Mouse (Mus musculus) A20 (cell line): ENCODE measurements around the gene Arfip1.
"Not testable (repeated sequence)": the region's sequence is repeated elsewhere in the genome, so short reads cannot be mapped to it uniquely, and the experiment has no call there.

Experiments used
- DNase-seq: peaks from one replicate; pipeline ENCODE4 v3.0.0-alpha.2; 2011; ENCODE audit warnings: low read depth, low spot score

The Arfip1 gene

DNA sequence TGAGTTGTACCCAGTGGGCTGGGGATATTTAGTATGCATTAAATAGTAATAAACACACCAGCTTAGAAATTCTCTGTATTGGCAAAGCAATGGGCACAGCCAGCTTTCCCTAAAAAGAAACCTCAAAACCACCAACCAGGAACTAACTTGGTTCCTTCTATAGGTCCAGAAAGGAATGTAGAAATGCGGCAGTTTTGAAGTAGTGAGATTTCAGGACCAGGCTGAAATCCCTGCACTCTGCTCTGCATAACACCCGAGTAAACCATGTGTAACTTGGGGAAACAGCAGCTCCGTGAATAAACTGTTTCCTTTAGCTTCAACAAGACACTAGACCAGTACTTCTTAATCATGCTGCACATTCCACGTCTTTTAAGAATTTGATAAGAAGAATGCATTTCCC is 1.7 kb downstream of the Arfip1 start:
- DNase-seq, result no peak

DNA sequence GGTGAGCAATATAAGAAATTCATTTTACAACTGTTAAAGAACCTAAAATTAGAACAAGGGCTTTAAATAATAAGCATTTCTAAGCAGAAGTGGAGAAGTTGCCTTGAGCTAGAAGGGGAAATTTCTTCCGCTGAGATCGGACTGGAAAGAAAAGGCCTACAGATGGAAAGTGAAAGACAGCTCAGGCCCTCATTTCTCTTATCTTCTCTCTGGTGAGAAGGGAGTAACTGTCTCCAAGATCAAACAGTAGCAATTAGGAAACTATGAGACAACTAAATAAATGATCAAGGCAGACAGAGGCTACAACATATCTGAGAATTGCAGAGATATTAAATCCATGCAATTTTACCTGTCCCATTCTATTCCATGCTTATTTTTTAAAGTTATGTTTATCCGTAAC is 11.9 kb downstream of the Arfip1 start:
- DNase-seq, result peak; percentile 68

DNA sequence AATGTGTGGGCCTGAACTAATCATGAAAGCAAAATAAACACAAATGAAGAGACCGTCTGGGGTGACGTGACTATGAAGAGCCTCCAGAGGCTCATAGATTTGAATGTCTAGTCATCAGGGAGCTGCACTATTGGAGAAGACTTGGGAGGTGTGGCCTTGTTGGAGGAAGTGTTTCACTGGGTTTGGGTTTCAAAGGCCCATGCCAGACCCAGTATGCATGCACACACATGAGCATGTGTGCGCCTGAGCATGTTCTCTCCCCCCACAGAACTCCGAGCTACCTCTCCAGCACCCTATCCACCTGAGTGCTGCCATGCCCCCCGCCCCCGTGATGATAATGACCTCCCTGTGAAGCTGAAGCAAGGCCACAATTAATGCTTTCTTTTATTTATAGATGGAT is 12.8 kb downstream of the Arfip1 start:
- peak; percentile 39 for DNase-seq

DNA sequence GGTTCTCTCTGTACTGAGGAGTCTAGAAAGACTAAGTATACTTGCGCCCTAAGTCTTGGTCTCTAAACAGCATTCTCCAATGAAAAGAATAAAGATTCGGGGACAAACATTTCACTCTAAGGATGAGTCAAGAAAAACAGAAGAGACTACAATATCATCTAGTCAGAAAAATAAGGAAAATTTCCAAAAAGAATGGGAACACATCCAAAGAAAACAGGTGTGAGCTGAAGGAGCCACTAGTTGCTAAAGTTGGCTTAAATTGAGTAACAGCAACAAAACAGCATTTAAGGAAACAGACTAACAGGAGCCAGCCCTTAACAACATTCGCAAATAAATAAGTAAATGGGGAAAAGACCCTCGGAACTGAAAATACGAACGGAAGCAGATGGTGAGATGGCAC is 13.9 kb downstream of the Arfip1 start:
- DNase-seq, result no peak

DNA sequence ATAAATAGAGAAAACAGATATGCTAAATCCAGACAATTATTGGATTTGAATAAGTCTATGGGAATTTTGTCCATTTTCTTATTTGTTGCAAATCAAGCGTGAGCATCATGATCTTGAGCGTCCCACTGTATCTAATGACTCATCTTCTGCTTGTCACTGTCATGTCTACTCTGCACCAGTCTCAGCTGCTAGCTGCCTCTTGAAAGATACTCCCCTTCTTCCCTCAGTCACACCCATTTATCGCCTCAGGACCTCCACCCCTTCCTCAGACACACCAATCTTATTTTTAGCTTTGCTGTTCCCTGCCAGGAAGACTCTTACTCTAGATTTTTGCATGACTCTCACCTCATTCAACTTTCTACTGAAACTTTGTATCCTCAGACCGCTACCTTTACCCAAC is 19.0 kb downstream of the Arfip1 start:
- DNase-seq, result no peak

DNA sequence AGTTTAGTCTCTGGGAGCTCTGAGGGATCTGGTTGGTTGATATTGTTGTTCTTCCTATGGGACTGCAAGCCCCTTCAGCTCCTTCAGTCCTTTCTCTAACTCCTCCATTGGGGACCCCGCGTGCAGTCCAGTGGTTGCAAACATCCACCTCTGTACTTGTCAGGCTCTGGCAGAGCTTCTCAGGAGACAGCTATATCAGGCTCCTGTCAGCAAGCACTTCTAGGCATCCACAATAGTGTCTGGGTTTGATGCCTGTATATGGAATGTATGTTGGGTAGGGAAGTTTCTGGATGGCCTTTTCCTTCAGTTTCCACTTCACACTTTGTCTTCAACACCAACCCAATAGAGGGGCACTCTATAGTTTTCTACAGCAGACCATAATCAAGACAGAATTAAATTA is 19.5 kb downstream of the Arfip1 start:
- DNase-seq, result not testable (repeated sequence)

DNA sequence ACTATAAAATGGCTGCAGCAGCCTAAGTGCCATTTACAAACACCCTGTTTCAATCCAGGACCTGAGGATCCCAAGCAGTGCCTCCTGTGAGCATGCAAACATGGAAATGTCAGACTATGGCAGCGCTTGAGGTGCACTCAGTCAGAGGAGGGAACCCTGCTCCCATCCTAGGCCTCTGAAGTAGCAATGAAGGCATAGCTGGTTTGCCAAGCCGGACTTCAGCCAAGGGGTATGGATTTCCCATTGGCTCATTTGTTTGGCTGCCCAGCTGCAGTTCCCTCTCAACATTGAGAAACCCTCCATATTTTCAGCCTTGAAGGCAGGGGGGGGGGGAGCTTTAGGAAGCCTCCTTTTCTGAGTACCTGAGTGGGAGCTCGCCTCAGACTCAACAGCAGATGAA is 24.1 kb downstream of the Arfip1 start:
- no peak for DNase-seq

DNA sequence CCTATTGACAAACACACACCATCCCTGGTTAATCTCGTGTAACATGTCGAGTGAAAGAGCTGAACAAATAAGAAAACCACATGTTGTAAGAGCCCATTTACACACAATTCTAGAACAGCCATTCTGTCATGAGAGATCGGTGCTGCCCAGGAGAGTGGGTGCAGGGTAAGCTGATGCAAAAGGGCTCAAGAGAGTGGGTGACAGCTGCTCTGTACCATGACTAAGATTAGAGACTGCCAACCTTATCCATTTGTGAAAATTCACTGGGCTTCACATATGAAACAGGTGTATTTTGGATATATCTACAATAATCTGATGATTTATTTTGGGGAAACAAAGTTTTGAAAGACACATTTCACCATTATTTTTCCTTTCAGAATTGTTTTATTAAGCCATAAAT is 26.6 kb downstream of the Arfip1 start:
- no peak for DNase-seq

DNA sequence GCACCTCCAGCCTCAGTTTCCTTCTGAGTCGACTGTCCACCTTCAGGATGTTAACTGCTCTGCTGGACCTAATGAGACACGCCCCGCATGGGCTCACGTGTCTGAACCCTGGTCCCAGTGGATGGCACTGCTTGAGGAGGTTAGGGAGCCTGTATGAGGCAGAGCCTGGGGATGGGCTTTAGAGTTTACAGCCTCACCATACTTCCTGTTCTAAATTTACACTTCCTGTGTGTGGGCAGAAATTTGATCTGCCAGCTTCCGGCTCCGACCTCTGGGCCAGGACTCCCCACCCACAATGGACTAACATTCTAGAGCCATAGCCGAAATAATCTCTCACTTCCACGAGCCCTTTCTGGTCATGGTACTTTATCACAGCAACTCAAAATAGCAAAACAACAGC is 35.2 kb downstream of the Arfip1 start:
- DNase-seq, result peak; percentile 46

DNA sequence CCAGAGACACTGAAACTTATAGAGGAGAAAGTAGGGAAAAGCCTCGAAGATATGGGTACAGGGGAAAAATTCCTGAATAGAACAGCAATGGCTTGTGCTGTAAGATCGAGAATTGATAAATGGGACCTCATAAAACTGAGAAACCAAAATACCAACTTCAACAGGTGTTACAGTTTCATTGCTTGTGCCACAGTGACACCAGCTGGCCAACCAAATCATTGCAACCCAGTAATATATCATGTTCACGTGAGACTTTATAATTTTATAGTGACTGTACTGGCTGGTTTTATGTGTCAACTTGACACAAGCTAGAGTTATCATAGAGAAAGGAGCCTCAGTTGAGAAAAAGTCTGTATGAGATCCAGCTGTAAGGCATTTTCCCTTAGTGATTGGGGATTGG is 40.0 kb downstream of the Arfip1 start:
- DNase-seq, result peak; percentile 66

DNA sequence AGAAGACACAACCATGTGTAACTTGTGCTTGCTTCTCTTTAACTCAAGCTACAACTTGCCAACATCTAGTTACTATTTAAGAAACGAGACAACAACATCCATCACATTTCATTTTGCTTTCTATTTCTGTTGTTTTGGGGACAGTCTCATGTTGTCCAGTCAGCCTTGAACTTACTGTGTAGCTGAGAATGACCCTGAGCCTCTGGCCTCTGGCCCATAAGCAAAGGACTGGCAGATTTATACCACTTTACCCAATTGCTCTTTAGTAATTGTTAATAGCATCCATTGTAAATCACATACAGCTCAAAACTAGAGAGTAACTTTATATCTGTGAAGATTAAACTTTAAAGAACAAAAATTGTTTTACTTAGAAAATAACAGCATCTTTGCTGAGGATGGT is 40.5 kb downstream of the Arfip1 start:
- DNase-seq, result no peak

DNA sequence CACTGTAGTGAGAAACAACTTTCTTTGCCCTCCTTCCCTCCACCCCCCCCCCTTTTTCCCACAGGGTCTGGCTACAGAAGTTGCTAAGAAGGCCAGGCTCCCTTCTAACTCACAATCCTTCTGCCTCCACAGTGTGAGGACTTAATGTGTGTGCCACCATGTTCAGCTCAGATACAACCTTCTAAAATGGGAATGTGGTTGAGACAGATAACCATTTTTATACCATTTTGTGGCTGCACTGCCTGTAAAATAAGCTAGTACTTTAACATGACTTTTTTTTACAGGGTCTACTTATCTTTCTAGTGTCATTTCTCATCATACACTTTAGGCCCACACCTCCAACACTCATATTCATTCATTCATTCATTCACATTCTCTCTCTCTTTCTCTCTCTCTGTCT is 41.8 kb downstream of the Arfip1 start:
- DNase-seq, result no peak

DNA sequence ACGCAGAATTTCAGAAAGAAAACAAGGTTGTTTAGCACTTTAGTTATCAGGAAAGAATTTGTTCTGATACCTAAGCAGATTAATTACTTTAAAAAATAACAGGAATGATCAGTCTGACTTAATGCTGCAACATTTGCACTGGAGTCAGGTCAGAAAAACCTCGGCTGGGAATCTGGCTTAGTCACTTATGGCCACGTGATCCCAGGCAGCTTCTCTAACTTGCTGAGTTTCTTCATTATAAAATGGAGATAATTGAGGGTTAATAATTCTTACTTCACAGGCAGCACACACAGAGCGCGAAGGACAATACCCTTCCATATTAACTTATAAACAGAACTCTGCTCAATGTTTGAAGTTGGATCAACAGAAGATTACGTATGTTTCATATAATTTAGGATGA is 45.4 kb downstream of the Arfip1 start:
- no peak for DNase-seq

DNA sequence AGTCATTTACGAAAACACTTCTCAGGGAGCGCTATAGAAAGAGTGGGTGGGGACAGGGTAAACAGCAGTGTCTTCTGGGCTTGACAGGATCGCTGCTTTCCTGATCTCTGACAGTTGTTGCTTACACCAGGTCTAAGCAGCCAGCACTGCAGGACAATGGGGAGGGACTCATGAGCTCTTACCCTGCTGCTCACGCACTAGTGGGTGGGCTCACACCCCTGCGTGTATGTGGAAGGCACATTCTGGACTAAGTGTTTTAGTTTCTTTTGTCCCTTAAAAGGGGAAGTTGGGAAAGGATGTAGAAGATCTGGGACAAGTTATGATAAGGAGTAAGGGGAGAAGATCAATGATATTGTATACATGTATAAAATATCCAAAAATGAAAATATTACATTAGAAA is 49.2 kb downstream of the Arfip1 start:
- DNase-seq, result no peak

DNA sequence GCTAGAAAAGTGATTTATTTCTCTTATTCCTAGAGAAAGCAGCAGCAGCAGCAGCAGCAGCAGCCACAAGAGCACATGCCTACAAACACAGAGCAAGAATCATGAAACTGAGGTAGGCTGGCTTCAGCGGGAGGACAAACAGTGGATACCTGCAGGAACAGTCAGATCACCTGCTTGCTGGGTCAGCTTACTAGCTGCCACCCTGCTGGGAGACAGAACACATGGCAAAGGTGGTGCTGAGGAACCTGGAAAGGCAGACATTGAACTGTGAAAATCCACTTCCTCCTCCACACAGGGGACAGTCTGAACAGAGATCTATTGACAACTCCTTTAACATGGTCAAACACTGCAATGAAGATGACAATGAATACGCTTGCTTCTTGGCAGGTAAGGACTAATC is 53.4 kb downstream of the Arfip1 start:
- no peak for DNase-seq

DNA sequence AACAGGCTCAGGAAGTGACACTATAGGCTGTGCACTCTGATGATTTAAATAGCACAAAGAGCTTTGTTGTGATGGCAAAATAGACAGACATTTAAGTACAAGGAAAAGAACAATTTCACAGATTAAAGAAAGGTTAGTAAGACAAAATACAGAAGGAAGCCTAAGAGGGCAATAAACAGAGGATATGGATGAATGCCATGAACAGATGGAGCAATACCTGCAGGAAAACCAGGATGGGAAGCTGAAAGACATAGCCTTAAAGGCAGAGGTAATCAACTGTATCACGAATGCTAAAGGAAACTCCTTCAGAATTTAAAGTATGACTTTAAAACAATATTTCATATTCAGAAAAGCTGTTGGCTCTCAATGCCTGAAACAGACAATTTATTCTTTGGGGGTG is 57.5 kb downstream of the Arfip1 start:
- no peak for DNase-seq

DNA sequence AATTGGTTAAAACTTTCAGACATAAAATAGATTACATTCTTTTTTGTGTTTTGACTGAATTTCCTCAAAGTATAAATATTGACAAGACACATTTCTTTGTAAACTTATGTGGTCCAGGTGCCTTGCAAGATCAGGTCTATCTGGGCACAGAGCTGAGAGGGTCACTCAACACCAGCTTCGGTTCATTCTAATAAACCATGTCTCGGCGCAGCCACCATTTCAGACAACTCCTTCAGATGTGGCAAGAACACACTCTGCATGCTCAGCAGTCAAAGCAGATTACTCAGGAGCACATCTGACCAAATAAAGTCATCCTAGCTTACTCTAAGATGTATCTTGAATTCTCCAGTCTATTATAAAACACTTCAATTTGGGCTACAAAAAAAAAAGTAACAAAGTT is 66.3 kb downstream of the Arfip1 start:
- DNase-seq, result no peak

DNA sequence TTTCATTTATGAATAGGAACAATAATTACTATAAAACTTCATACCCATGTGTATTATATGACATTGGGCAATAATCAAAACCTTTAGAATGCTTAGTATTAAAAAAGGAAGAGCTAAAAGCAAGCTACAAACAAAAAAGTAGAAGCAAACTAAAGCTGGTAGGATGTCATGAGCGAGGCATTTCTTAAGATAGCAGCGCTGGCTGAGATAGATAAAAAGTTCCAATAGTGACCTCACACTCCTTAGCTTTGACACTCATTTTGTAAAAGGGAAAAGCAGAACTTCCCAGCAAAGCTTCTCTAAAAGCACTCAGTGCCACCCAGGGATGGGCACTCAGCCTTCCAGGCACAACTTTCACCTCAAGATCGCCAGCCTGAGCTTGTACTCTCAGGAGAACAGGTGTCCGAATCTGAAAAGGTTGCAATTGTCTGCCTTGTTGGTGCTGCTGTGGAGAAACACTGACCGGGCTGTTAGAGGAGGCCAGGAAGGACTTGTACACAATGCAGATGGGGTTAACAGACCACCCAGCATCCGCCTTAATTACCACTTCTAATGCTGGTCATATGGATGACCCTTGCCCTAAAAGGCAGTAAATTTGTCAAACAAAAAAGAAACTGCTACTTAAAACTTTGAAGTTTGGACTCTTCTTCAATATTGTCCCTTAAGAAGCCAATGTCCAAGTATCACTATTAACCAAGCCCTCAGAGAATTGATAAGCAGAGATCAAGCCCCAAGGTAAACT is 69.5 kb downstream of the Arfip1 start:
- no peak for DNase-seq

DNA sequence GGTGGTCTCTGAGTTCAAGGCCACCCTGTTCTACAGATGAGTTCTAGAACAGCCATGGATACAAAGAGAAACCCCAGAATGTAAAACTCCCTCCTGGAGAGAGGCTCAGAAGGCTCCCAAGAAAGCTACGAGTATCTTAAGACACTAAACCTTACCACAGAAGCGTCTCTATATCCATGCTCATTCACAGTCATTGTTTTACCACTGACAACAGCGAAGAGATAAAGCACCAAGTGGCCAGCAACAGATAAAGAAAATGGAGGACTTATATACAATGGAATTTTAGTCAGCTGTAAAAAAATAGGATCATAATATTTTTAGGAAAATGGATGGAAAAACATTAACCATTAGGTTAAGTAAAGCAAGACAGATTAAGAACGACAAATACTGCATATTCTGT is 77.2 kb downstream of the Arfip1 start:
- no peak for DNase-seq

DNA sequence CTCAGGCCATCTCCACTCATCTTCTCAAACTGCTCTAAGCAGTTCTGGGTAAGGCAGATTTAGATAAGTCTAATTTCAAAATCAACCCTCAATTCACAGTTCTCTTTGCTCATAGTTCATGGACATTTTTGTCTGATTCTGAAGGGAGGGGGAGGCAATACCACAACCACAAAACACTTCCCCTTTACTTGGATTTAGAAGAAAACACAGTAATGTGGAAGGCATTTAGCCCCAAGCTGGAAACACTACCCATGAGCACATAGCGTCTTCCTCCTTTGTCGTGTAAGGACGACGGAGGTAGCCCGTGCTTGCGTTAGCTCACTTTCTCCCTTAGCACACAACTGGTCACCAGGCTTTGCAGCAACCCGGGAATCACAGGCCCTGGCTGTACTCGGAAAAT is 78.1 kb downstream of the Arfip1 start:
- DNase-seq, result no peak

DNA sequence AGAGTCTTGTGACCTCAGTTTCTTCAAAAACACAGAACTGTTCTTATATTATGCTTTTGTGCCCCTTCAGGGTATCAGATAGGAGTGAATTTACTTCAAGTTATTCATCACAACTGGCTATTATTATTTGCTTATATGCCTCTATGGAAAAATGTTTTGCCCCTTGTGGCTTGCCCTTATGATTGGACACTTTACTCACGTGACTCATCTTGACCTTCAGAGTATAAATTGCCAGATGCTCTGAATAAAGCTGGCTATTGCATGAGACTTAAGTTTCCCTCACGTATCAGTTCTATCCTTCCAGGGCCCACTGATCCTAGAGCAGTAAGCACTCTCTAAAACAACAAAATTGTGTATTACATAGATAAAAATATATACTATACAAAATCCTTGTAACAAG is 80.3 kb downstream of the Arfip1 start:
- DNase-seq, result no peak

DNA sequence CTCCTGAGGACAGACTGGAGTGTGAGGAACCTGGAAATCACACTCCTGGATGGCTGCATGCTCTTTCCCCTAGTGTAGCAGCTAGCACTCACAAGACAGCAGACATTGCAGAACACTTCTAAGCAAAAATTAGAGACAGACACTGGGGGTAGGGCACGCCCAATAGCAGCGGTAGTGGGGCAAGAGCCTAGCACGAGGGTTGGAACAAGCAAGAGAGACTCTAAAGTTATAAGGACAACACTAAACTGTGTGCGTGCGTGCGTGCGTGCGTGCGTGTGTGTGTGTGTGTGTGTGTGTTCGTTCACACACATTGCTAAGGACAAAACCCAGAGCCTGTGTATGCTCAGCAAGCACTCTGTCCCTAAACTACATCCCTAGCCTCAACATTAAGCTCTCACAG is 81.9 kb downstream of the Arfip1 start:
- DNase-seq, result no peak

DNA sequence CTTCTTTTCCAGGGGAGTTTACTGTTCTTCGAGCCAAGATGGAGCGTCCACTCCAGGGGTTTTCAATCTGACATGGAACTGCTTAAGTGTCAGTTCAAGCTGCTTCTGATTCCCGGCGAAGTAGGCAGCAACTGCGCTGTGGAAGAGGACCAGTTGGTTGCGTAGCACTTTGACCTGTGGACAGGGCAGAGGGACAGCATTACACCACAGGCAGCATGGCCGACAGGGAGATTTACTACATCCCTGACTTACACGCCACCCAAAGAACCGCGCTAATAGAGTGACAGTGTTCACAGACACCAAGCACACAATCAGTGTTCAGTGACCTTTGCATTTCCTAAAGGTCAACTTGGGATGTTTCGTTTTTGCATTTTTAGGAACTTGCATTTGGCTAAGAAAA is 84.7 kb downstream of the Arfip1 start:
- DNase-seq, result no peak

DNA sequence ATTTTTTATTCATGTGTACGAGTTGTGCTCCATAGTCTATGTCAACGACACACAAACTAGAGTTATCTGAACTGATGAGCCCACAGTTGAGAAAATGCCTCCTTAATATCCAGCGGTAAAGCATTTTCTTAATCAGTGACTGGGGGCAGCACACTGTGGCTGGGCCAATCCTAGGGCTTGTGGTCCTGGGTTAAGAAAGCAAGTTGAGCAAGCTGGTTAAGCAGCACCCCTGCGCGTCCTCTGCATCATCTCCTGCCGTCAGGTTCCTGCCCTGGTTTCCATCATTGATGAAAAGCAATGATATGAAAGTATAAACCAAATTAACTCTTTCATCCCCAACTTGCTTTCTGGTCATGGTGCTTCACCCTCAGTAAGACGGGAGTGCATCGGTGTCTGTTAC is 89.8 kb downstream of the Arfip1 start:
- no peak for DNase-seq
